Mouse (Mus musculus) bone marrow macrophage, adult 2 months (primary cell): ENCODE measurements around the gene Acap3. TPM values are rescaled to one million over a fixed set of nuclear protein-coding genes. Genes with fewer than 3 reads are reported as not detected.

Experiments used
- H3K27ac ChIP-seq: 2 replicates; pipeline ENCODE4 v1.5.1; 2012; ENCODE audit warnings: low read depth, low read length; ENCODE audit not compliant: insufficient read depth
- H3K4me1 ChIP-seq: 2 replicates; pipeline ENCODE4 v1.6.1; 2012; ENCODE audit warnings: low read length; ENCODE audit not compliant: control insufficient read depth, insufficient read depth
- H3K4me3 ChIP-seq: 2 replicates; pipeline ENCODE4 v1.5.1; 2012; ENCODE audit warnings: mild to moderate bottlenecking, low read length, moderate library complexity; ENCODE audit not compliant: insufficient read depth
- CTCF ChIP-seq: IDR thresholded peaks from 2 replicates; pipeline ENCODE4 v1.5.1; 2012; ENCODE audit warnings: low read depth, mild to moderate bottlenecking, low read length, moderate library complexity
- POLR2A ChIP-seq: IDR thresholded peaks from 2 replicates; pipeline ENCODE4 v1.6.1; 2012; ENCODE audit warnings: mild to moderate bottlenecking, low read depth, low read length, borderline replicate concordance
- polyA plus RNA-seq: library from polyadenylated mRNA; stranded (reverse); fragments of >200 nt; gene quantifications from 2 replicates; pipeline ENCODE4 v1.2.4, GENCODE M21; 2012; ENCODE audit not compliant: missing spikeins, insufficient read depth, insufficient read length

Acap3 gene
- polyA plus RNA-seq, 1 experiment, result 18.1 TPM

GRCm38 (mm10) chr4:155908281-155908680, 16.7 kb downstream of the Acap3 start:
- Histone ChIP-seq H3K4me1 (no peaks in the 10 kb centered on the region), H3K27ac (no peak overlapping the region), H3K4me3 (no peak overlapping the region)
- TF ChIP-seq CTCF (no peak), POLR2A (no peak)

GRCm38 (mm10) chr4:155908751-155909150, 17.1 kb downstream of the Acap3 start:
- TF ChIP-seq CTCF (no peak), POLR2A (no peak)
- Histone ChIP-seq H3K4me1 (no peaks in the 10 kb centered on the region), H3K4me3 (no peak overlapping the region), H3K27ac (no peak overlapping the region)

- Histone ChIP-seq H3K4me3 (no peak overlapping the region), H3K4me1 (no peaks in the 10 kb centered on the region), H3K27ac (no peak overlapping the region)
- no peak for TF ChIP-seq POLR2A
- no peak for TF ChIP-seq CTCF
Measured at GRCm38 (mm10) chr4:155932031-155932430, 40.4 kb downstream of the Acap3 start.

GRCm38 (mm10) chr4:155943049-155943452, 51.4 kb downstream of the Acap3 start:
- TF ChIP-seq CTCF, result no peak
- TF ChIP-seq POLR2A, result no peak
- Histone ChIP-seq H3K4me3 (peak overlapping the region; percentile 92), H3K4me1 (peaks cover 20% of the 10 kb centered on the region), H3K27ac (peak overlapping the region; percentile 72)

GRCm38 (mm10) chr4:155943534-155944249, 52.1 kb downstream of the Acap3 start, which contains the start of gene Ube2j2:
Gene Ube2j2 (plus strand): TSS chr4:155943831.
- Histone ChIP-seq H3K4me3 (peak within 1 kb of the TSS; percentile 92), H3K4me1 (peaks cover 20% of the 10 kb centered on the region), H3K27ac (peak within 1 kb of the TSS; percentile 72)
- TF ChIP-seq CTCF (no peak), POLR2A (no peak)

GRCm38 (mm10) chr4:155944271-155944670, 52.6 kb downstream of the Acap3 start:
- TF ChIP-seq POLR2A (0 out of 2 replicates have a peak, but pooled peaks have one; percentile 69), CTCF (no peak)
- Histone ChIP-seq H3K4me3 (peak overlapping the region; percentile 92), H3K4me1 (peaks cover 20% of the 10 kb centered on the region), H3K27ac (peak overlapping the region; percentile 60)

- H3K4me1 ChIP-seq, result peaks cover 20% of the 10 kb centered on the region
- TF ChIP-seq CTCF (no peak), POLR2A (no peak)
Measured at GRCm38 (mm10) chr4:155947094-155947493, 55.5 kb downstream of the Acap3 start.

GRCm38 (mm10) chr4:155955491-155955890, 63.9 kb downstream of the Acap3 start:
- Histone ChIP-seq H3K4me3 (no peak overlapping the region), H3K4me1 (peaks cover 2% of the 10 kb centered on the region; the same call in 1 of the 2 replicates), H3K27ac (no peak overlapping the region)
- TF ChIP-seq POLR2A (no peak), CTCF (no peak)

More at GRCm38 (mm10) chr4:155947094-155947493, 55.5 kb downstream of the Acap3 start:
- Histone ChIP-seq H3K27ac (no peak overlapping the region), H3K4me3 (no peak overlapping the region)

Other genes with a start within 250 kb of the Acap3 start
- gene Gm10563, start 246.4 kb upstream of the Acap3 start, polyA plus RNA-seq, result not detected in 2 replicates
- 0.64 and 1.9 TPM in 2 replicates for gene Mmp23, start 238.4 kb upstream of the Acap3 start, polyA plus RNA-seq
- 39.9 and 48.7 TPM in 2 replicates for gene Mib2, start 222.6 kb upstream of the Acap3 start, polyA plus RNA-seq
- 1.0 and 1.6 TPM in 2 replicates for gene Fndc10, start 197.5 kb upstream of the Acap3 start, polyA plus RNA-seq
- gene Ssu72, start 187.0 kb upstream of the Acap3 start, polyA plus RNA-seq, result 99.3 and 107 TPM in 2 replicates
- gene Tmem240, start 157.0 kb upstream of the Acap3 start, polyA plus RNA-seq, result 1.3 and 1.4 TPM in 2 replicates
- gene Atad3a, start 130.7 kb upstream of the Acap3 start, polyA plus RNA-seq, result 13.6 and 19.1 TPM in 2 replicates
- gene Vwa1, start 117.1 kb upstream of the Acap3 start, polyA plus RNA-seq, result not detected in 2 replicates
- gene Tmem88b, start 105.9 kb upstream of the Acap3 start, polyA plus RNA-seq, result 0.23 TPM in 1 of 2 replicates, not detected in the other
- not detected in 2 replicates for gene Ankrd65, start 101.4 kb upstream of the Acap3 start, polyA plus RNA-seq
- 81.6 and 99.5 TPM in 2 replicates for gene Mrpl20, start 88.9 kb upstream of the Acap3 start, polyA plus RNA-seq
- 100 and 112 TPM in 2 replicates for gene Ccnl2, start 79.3 kb upstream of the Acap3 start, polyA plus RNA-seq
- 99.3 and 105 TPM in 2 replicates for gene Aurkaip1, start 60.5 kb upstream of the Acap3 start, polyA plus RNA-seq
- 1.2 and 2.7 TPM in 2 replicates for gene Mxra8, start 52.1 kb upstream of the Acap3 start, polyA plus RNA-seq
- gene Dvl1, start 44.4 kb upstream of the Acap3 start, polyA plus RNA-seq, result 20.9 and 27.3 TPM in 2 replicates
- 0.62 and 0.68 TPM in 2 replicates for gene Tas1r3, start 28.5 kb upstream of the Acap3 start, polyA plus RNA-seq
- gene Cptp, start 22.4 kb upstream of the Acap3 start, polyA plus RNA-seq, result 11.6 and 13.9 TPM in 2 replicates
- gene Ints11, start 22.3 kb upstream of the Acap3 start, polyA plus RNA-seq, result 21.4 and 23.0 TPM in 2 replicates
- gene Pusl1, start within 50 bp of the Acap3 start, polyA plus RNA-seq, result 10.7 and 13.2 TPM in 2 replicates
- 78.3 and 85.9 TPM in 2 replicates for gene Ube2j2, start 52.0 kb downstream of the Acap3 start, polyA plus RNA-seq
- 32.4 and 42.7 TPM in 2 replicates for gene C1qtnf12, start 70.5 kb downstream of the Acap3 start, polyA plus RNA-seq
- 1.7 and 2.3 TPM in 2 replicates for gene B3galt6, start 100.8 kb downstream of the Acap3 start, polyA plus RNA-seq
- gene Sdf4, start 101.0 kb downstream of the Acap3 start, polyA plus RNA-seq, result 197 and 213 TPM in 2 replicates
- 1.5 and 1.7 TPM in 2 replicates for gene Tnfrsf4, start 122.0 kb downstream of the Acap3 start, polyA plus RNA-seq
- not detected in 2 replicates for gene Tnfrsf18, start 134.3 kb downstream of the Acap3 start, polyA plus RNA-seq
- gene Ttll10, start 167.6 kb downstream of the Acap3 start, polyA plus RNA-seq, result not detected in 2 replicates
- 18.3 and 20.3 TPM in 2 replicates for gene 9430015G10Rik, start 218.2 kb downstream of the Acap3 start, polyA plus RNA-seq
- gene Rnf223, start 238.7 kb downstream of the Acap3 start, polyA plus RNA-seq, result 0.28 TPM in 1 of 2 replicates, not detected in the other